Mouse (Mus musculus) layer of hippocampus, postnatal 36 days (tissue): ENCODE measurements at regions not wholly inside any gene's neighbourhood (a gene's known extent, or its start where the extent isn't known, plus 50 kb on each side); places are given as distances from the start of the nearest gene placed in this dataset.
A peak's percentile ranks its signal among the peaks of the same experiment; 100 is the strongest.

Experiments used
- DNase-seq, 2 experiments: peaks; one replicate each; pipeline ENCODE4 v3.0.0; 2022

DNA sequence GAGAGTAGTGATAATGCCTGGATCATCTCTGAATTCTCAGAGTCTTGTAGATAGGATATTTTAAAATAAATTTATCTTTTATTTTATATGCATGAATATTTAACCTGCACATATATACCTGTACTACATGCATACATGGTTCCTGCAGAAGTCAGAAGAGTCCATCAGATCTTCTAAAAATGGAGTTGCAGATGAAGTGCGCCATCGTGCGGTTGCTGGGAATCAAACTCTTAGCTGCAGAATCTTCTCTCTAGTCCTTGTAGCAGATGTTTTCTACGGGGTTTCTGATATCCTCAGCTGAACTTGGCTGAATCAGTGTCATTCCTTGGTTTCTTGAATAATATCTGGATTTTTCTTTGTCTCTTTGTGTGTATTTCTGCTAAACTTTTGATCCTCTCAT, 74.8 kb upstream of the Fam92a start:
- DNase-seq, result no peak

DNA sequence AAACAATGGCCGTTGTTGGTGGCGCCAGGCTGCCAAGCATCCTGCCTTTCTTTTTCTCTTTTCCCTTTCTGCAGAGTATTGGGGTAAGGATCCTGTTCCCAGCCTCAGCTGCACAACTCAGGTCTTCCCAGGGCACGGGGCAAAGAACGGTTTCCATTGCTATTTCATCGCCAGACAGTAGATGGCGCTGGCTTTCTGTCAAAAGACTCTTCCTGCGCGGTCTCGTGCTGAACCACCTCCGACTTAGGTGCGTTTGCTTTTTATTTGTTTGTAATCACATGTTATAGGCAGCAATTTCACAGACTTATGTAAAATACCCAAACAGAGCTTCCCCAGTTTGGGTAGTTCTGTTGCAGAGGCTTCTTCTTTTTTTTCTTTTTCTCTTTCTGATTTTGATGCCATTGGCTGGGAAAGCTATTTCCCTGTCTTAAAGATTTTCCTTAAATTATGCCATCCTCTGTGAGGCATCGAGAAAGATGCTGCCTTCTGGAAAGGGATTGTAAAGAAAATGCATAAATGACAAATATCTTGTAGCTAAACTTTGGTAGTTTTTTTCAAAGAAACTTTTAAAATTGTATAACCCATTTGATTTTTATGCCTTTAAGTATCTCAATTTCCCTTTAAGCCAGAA, 69.2 kb upstream of the Fam92a start:
- DNase-seq, result peak; percentile 40 to 41

DNA sequence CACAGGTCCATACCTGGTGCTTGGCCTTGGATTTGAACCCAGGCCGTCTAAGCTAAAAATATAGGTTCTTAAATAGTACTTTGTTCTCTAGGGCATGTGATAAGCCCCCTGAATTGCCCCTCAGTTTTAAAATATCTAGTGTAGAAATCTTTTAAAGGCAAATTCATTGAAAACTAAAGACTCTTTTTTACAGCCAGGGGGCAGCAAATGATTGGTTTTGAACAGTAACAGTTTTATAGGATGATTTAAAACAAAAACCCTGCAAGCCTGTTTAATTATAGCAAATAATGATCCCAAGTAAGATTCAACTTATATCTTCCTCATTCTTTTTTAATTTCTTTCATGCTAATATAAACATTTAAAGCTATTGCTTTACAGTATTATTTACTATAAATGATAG, 58.9 kb upstream of the Fam92a start:
- DNase-seq, result no peak
